Mouse (Mus musculus): ENCODE data around the gene Bcas3. TPM values are rescaled to one million over a fixed set of nuclear protein-coding genes. Genes with fewer than 3 reads are reported as not detected.

The Bcas3 gene
- polyA plus RNA-seq, 1 experiment from 2014 or later = 26.0 TPM

DNA sequence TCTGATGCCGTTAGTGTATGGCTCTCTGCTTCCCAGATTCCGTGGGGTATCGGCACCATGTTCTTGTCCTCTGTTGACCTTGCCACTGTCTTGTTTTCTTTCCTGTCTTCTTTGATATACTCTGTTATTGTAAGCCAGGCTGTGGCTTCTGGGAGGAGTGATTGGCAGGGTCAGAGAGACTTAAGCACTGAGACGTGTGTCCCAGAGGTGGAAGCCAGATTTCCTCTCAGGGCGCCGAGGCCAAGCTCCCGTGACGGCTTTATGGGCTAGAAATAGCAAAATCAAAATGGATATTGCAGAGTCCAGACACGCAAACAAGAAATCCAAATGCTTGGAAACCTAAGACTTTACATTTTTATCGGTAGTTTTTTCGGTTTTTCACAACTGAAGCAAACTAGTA is 345.3 kb downstream of the Bcas3 start:
- Histone ChIP-seq H3K4me2 (replicated peaks; ENCODE audit: low read depth, low read length) (no peak overlapping the region), H3K9ac (replicated peaks; ENCODE audit: low read depth) (no peak overlapping the region)
- ATAC-seq = no peak

DNA sequence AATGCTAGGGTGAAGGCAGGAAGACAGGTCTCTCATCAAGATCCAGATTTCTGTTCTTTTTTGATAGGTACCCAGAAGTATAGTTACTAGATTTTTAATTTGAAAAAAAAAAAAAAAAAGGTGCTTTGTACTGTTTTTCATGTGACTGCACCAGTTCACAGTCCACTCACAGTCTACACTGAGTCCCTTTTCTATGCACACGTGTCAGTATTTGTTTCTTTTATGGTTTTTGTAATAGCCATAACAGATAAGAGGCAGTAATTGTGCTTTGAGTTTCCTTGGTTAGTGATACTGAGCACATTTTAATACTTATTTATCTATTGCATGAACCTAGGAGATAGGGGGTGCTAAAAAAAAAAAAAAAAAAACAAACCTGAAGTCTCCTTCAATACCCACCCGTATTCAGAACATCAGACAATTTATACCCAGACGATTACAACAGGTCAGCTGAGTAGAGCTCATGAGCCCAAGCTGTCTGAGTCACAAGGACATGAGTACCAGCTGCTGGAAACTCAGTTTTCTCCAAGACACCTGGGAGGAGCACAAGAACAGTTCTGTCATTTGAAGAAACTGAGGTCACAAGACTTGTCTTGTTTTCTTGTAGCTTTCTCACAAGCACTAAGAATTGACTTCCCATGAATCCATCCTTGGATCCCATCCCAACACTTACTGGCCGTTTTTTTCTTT is 351.2 kb downstream of the Bcas3 start:
- no peak overlapping the region for H3K4me2 ChIP-seq (replicated peaks; ENCODE audit: low read depth, low read length)
- H3K27me3 ChIP-seq (replicated peaks; ENCODE audit: insufficient read depth, low read length) = no peaks in the 10 kb centered on the region
- no peak overlapping the region for H3K4me3 ChIP-seq (ENCODE audit: low read depth, low read length)
- no peak for ATAC-seq
- no peak overlapping the region for H3K9ac ChIP-seq (replicated peaks; ENCODE audit: low read depth)
- no peaks in the 10 kb centered on the region for H3K4me1 ChIP-seq (ENCODE audit: insufficient read depth, low read depth, low read length)
- no peak for DNase-seq (ENCODE audit: low spot score)
- H3K9me3 ChIP-seq (ENCODE audit: low read length) = no peaks in the 10 kb centered on the region
- 57% methylated on average over 4 of the region's 4 CpGs for WGBS
- no peak overlapping the region for H3K27ac ChIP-seq (ENCODE audit: low read length)
- H3K36me3 ChIP-seq (ENCODE audit: insufficient read depth, low read length) = no peaks in the 10 kb centered on the region
- TF ChIP-seq CTCF (IDR thresholded peaks at IDR 0.05) (no peak), EP300 (IDR thresholded peaks at IDR 0.05) (no peak)

More for the DNA sequence above, 345.3 kb downstream of the Bcas3 start:
- Histone ChIP-seq H3K9me3 (ENCODE audit: low read length) (no peaks in the 10 kb centered on the region), H3K36me3 (ENCODE audit: insufficient read depth, low read length) (no peaks in the 10 kb centered on the region), H3K4me3 (ENCODE audit: low read depth, low read length) (no peak overlapping the region), H3K27me3 (replicated peaks; ENCODE audit: insufficient read depth, low read length) (no peaks in the 10 kb centered on the region), H3K27ac (ENCODE audit: low read length) (peak overlapping the region; percentile 33; the same call in 1 of the 2 replicates), H3K4me1 (ENCODE audit: insufficient read depth, low read depth, low read length) (peaks cover 5% of the 10 kb centered on the region; the same call in 1 of the 2 replicates)
- DNase-seq (ENCODE audit: low spot score) = no peak
- no peak for TF ChIP-seq CTCF (IDR thresholded peaks at IDR 0.05)
- TF ChIP-seq EP300 (IDR thresholded peaks at IDR 0.05) = no peak
- WGBS = 67% methylated on average over 11 of the region's 11 CpGs

DNA sequence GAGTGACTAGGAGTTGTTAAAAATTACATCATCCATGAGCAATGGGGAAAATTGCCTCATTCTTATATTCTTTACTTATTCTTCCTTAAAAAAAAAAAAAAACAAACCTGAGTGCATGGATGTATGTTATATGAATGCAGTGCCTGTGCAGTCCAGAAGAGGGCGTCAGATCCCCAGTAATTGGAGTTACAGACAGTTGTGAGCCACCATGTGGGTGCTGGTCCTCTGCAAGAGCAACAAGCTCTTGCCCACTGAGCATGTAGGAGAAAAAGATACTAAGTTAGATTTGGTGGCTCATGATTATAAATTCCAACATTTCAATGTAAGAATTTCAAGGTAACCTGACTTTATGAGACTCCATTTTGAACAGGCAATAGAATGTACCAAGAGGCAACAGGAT is 353.7 kb downstream of the Bcas3 start:
- no peaks in the 10 kb centered on the region for H3K36me3 ChIP-seq (ENCODE audit: insufficient read depth, low read length)
- no peak overlapping the region for H3K4me3 ChIP-seq (ENCODE audit: low read depth, low read length)
- H3K4me1 ChIP-seq (ENCODE audit: insufficient read depth, low read depth, low read length) = no peaks in the 10 kb centered on the region
- TF ChIP-seq CTCF (IDR thresholded peaks at IDR 0.05) (peak; percentile 58), EP300 (IDR thresholded peaks at IDR 0.05) (no peak)
- WGBS = 18% methylated on average over 1 of the region's 1 CpGs
- H3K9me3 ChIP-seq (ENCODE audit: low read length) = no peaks in the 10 kb centered on the region
- ATAC-seq (no peak), DNase-seq (ENCODE audit: low spot score) (no peak)
- H3K27me3 ChIP-seq (replicated peaks; ENCODE audit: insufficient read depth, low read length) = no peaks in the 10 kb centered on the region
- no peak overlapping the region for H3K4me2 ChIP-seq (replicated peaks; ENCODE audit: low read depth, low read length)
- no peak overlapping the region for H3K9ac ChIP-seq (replicated peaks; ENCODE audit: low read depth)
- H3K27ac ChIP-seq (ENCODE audit: low read length) = no peak overlapping the region

- H3K9ac ChIP-seq (replicated peaks; ENCODE audit: low read depth) = no peak overlapping the region
- H3K4me2 ChIP-seq (replicated peaks; ENCODE audit: low read depth, low read length) = no peak overlapping the region
- H3K9me3 ChIP-seq (ENCODE audit: low read length) = no peaks in the 10 kb centered on the region
- no peaks in the 10 kb centered on the region for H3K27me3 ChIP-seq (replicated peaks; ENCODE audit: insufficient read depth, low read length)
- no peaks in the 10 kb centered on the region for H3K36me3 ChIP-seq (ENCODE audit: insufficient read depth, low read length)
- no peak overlapping the region for H3K4me3 ChIP-seq (ENCODE audit: low read depth, low read length)
- peaks cover 2% of the 10 kb centered on the region; the same call in 1 of the 2 replicates for H3K4me1 ChIP-seq (ENCODE audit: insufficient read depth, low read depth, low read length)
- WGBS = 82% methylated on average over 1 of the region's 1 CpGs
- DNase-seq (ENCODE audit: low spot score) = no peak
- no peak for ATAC-seq
- no peak overlapping the region for H3K27ac ChIP-seq (ENCODE audit: low read length)
- no peak for TF ChIP-seq CTCF (IDR thresholded peaks at IDR 0.05)
- no peak for TF ChIP-seq EP300 (IDR thresholded peaks at IDR 0.05)
Observed at GRCm38 (mm10) chr11:85707496-85707895, 354.5 kb downstream of the Bcas3 start.

GRCm38 (mm10) chr11:85709147-85709546 is 356.2 kb downstream of the Bcas3 start:
- no peak overlapping the region for H3K4me3 ChIP-seq (ENCODE audit: low read depth, low read length)
- no peaks in the 10 kb centered on the region for H3K36me3 ChIP-seq (ENCODE audit: insufficient read depth, low read length)
- peak overlapping the region; percentile 51 for H3K27ac ChIP-seq (ENCODE audit: low read length)
- DNase-seq (ENCODE audit: low spot score) (no peak), ATAC-seq (no peak)
- H3K9me3 ChIP-seq (ENCODE audit: low read length) = no peaks in the 10 kb centered on the region
- no peak overlapping the region for H3K4me2 ChIP-seq (replicated peaks; ENCODE audit: low read depth, low read length)
- peaks cover 5% of the 10 kb centered on the region; the same call in 1 of the 2 replicates for H3K4me1 ChIP-seq (ENCODE audit: insufficient read depth, low read depth, low read length)
- WGBS = 82% methylated on average over 6 of the region's 6 CpGs
- TF ChIP-seq EP300 (IDR thresholded peaks at IDR 0.05) = no peak
- TF ChIP-seq CTCF (IDR thresholded peaks at IDR 0.05) = no peak
- H3K27me3 ChIP-seq (replicated peaks; ENCODE audit: insufficient read depth, low read length) = no peaks in the 10 kb centered on the region
- no peak overlapping the region for H3K9ac ChIP-seq (replicated peaks; ENCODE audit: low read depth)

DNA sequence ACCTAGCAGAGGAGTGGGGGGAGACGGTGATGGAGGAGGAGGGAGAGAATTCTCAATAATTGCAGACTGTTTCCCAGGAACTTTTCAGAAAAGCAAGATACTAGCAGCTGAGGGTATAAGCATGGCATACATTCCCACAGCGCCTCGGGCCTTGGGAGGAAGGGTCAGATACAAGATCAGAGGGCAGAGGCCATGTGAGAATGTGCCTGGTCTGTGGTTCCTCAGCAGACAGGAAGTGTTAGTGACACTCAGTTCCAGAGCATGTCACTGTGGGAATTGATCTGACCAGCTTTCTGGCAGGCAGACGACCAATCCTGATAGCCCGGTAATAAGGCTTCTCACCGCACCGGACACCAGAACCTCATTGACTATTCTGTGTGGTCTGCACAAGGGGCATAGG is 357.2 kb downstream of the Bcas3 start:
- ATAC-seq (no peak), DNase-seq (ENCODE audit: low spot score) (peak; percentile 33)

More for the DNA sequence above, 357.2 kb downstream of the Bcas3 start:
- TF ChIP-seq CTCF (IDR thresholded peaks at IDR 0.05) = no peak
- TF ChIP-seq EP300 (IDR thresholded peaks at IDR 0.05) = peak; percentile 63
- no peaks in the 10 kb centered on the region for H3K9me3 ChIP-seq (ENCODE audit: low read length)
- H3K4me3 ChIP-seq (ENCODE audit: low read depth, low read length) = no peak overlapping the region
- H3K36me3 ChIP-seq (ENCODE audit: insufficient read depth, low read length) = no peaks in the 10 kb centered on the region
- no peak overlapping the region for H3K9ac ChIP-seq (replicated peaks; ENCODE audit: low read depth)
- no peak overlapping the region for H3K4me2 ChIP-seq (replicated peaks; ENCODE audit: low read depth, low read length)
- peak overlapping the region; percentile 51; the same call in 1 of the 2 replicates for H3K27ac ChIP-seq (ENCODE audit: low read length)
- no peaks in the 10 kb centered on the region for H3K27me3 ChIP-seq (replicated peaks; ENCODE audit: insufficient read depth, low read length)
- 62% methylated on average over 7 of the region's 7 CpGs for WGBS
- H3K4me1 ChIP-seq (ENCODE audit: insufficient read depth, low read depth, low read length) = peaks cover 13% of the 10 kb centered on the region; the same call in 1 of the 2 replicates
